Mouse (Mus musculus): ENCODE results near the gene Pes1.

Pes1 gene

GRCm38 (mm10) chr11:3963155-3963554 is 620 bp upstream of the Pes1 start:
- DNase-seq (ENCODE audit: low read depth, low spot score): peak; percentile 90

- DNase-seq (ENCODE audit: low read depth, low spot score): no peak
These were observed 819 bp downstream of the Pes1 start for GRCm38 (mm10) chr11:3964416-3965172.

- peak; percentile 50 for DNase-seq (ENCODE audit: low read depth, low spot score)
These were observed 6.1 kb downstream of the Pes1 start for GRCm38 (mm10) chr11:3969837-3970236.

- no peak for DNase-seq (ENCODE audit: low read depth, low spot score)
These were observed 6.6 kb downstream of the Pes1 start for GRCm38 (mm10) chr11:3970361-3970760.

- DNase-seq (ENCODE audit: low read depth, low spot score): no peak
These were observed 9.3 kb downstream of the Pes1 start for GRCm38 (mm10) chr11:3973081-3973480.

GRCm38 (mm10) chr11:3974311-3974710 is 10.5 kb downstream of the Pes1 start:
- no peak for DNase-seq (ENCODE audit: low read depth, low spot score)

GRCm38 (mm10) chr11:3976678-3977077 is 12.9 kb downstream of the Pes1 start, which contains the start of gene 4930556J24Rik:
Gene 4930556J24Rik, minus strand, starts transcription at chr11:3976778.
- no peak for DNase-seq (ENCODE audit: low read depth, low spot score)

GRCm38 (mm10) chr11:3978421-3978820 is 14.6 kb downstream of the Pes1 start:
- no peak for DNase-seq (ENCODE audit: low read depth, low spot score)

GRCm38 (mm10) chr11:3981536-3981935 is 17.8 kb downstream of the Pes1 start:
- no peak for DNase-seq (ENCODE audit: low read depth, low spot score)

- DNase-seq (ENCODE audit: low read depth, low spot score): no peak
These were observed 18.8 kb downstream of the Pes1 start for GRCm38 (mm10) chr11:3982275-3983209.

- no peak for DNase-seq (ENCODE audit: low read depth, low spot score)
These were observed 19.6 kb downstream of the Pes1 start, which contains the start of gene Gal3st1 for GRCm38 (mm10) chr11:3983291-3983862. Gene Gal3st1, plus strand, starts transcription at chr11:3983636.

- DNase-seq (ENCODE audit: low read depth, low spot score): peak; percentile 64
These were observed 20.3 kb downstream of the Pes1 start for GRCm38 (mm10) chr11:3983863-3984745.

GRCm38 (mm10) chr11:3989748-3990147 is 26.0 kb downstream of the Pes1 start:
- no peak for DNase-seq (ENCODE audit: low read depth, low spot score)

- no peak for DNase-seq (ENCODE audit: low read depth, low spot score)
These were observed 29.4 kb downstream of the Pes1 start for GRCm38 (mm10) chr11:3993132-3993531.

GRCm38 (mm10) chr11:3993914-3994313 is 30.1 kb downstream of the Pes1 start:
- DNase-seq (ENCODE audit: low read depth, low spot score): no peak

- no peak for DNase-seq (ENCODE audit: low read depth, low spot score)
These were observed 31.7 kb downstream of the Pes1 start for GRCm38 (mm10) chr11:3995511-3995910.

GRCm38 (mm10) chr11:3996840-3997239 is 33.1 kb downstream of the Pes1 start:
- no peak for DNase-seq (ENCODE audit: low read depth, low spot score)

- DNase-seq (ENCODE audit: low read depth, low spot score): peak; percentile 59
These were observed 34.4 kb downstream of the Pes1 start for GRCm38 (mm10) chr11:3997978-3998720.

- no peak for DNase-seq (ENCODE audit: low read depth, low spot score)
These were observed 35.8 kb downstream of the Pes1 start for GRCm38 (mm10) chr11:3999547-3999946.

GRCm38 (mm10) chr11:4001603-4002002 is 37.8 kb downstream of the Pes1 start:
- DNase-seq (ENCODE audit: low read depth, low spot score): peak; percentile 80
